ENCODE assay signal across 8 mouse cellular contexts in genomic region chr4:133829281-133830070, GRCm38 (mm10). TPM values are rescaled to one million over a fixed set of nuclear protein-coding genes. Genes with fewer than 3 reads are reported as not detected.
DNase-seq lines count a peak whose midpoint lies in the region; ATAC-seq and TF ChIP-seq lines count a peak whose summit lies in the region.

No protein-coding gene starts in this region.

- no peak for TF ChIP-seq POLR2A in brain, embryonic 14.5 days (IDR thresholded peaks at IDR 0.05; ENCODE audit: borderline replicate concordance, extremely low read depth, insufficient read depth, insufficient read length, poor library complexity, severe bottlenecking)

- 0 out of 2 replicates have a peak overlapping the region, but pooled peaks have one; percentile 34 for H3K4me2 ChIP-seq in forebrain, embryonic 12.5 days
- H3K4me2 ChIP-seq in lung, embryonic 15.5 days, result peak overlapping the region; percentile 32; the same call in 1 of the 2 replicates

- peaks cover 20% of the 10 kb centered on the region for H3K27me3 ChIP-seq in forebrain, embryonic 12.5 days
- peaks cover 7% of the 10 kb centered on the region for H3K27me3 ChIP-seq in lung, embryonic 15.5 days

- 2% methylated on average over 10 of the region's 10 CpGs for WGBS in forebrain, embryonic 12.5 days
- WGBS in lung, embryonic 15.5 days, result 6% methylated on average over 10 of the region's 10 CpGs

- H3K27ac ChIP-seq in ES-E14 (ENCODE audit: insufficient read depth, low read depth, low read length, poor library complexity, severe bottlenecking), result no peak overlapping the region
- no peak overlapping the region for H3K27ac ChIP-seq in forebrain, embryonic 12.5 days
- H3K27ac ChIP-seq in lung, embryonic 15.5 days, result no peak overlapping the region

- ATAC-seq in forebrain, embryonic 12.5 days (ENCODE audit: low FRiP score), result no peak
- ATAC-seq in lung, embryonic 15.5 days (ENCODE audit: borderline replicate concordance, extremely low read depth, low FRiP score, low TSS enrichment), result no peak

- H3K36me3 ChIP-seq in ES-E14 (ENCODE audit: control insufficient read depth, insufficient read depth, low read length, poor library complexity, severe bottlenecking), result no peaks in the 10 kb centered on the region
- H3K36me3 ChIP-seq in forebrain, embryonic 12.5 days (replicated peaks), result no peaks in the 10 kb centered on the region
- no peaks in the 10 kb centered on the region for H3K36me3 ChIP-seq in lung, embryonic 15.5 days

- TF ChIP-seq CTCF in brain, embryonic 14.5 days (IDR thresholded peaks at IDR 0.05; ENCODE audit: borderline replicate concordance, extremely low read depth, insufficient read depth, insufficient read length), result peak; percentile 87

- H3K9ac ChIP-seq in ES-E14 (ENCODE audit: insufficient read depth, low read depth, low read length, poor library complexity, severe bottlenecking), result no peak overlapping the region
- peak overlapping the region; percentile 33; the same call in 1 of the 2 replicates for H3K9ac ChIP-seq in forebrain, embryonic 12.5 days
- no peak overlapping the region for H3K9ac ChIP-seq in lung, embryonic 15.5 days

- no peak overlapping the region for H3K4me3 ChIP-seq in ES-E14 (ENCODE audit: insufficient read depth in 1 of 2, low read depth in 1 of 2, low read length in 2 of 2, poor library complexity in 1 of 2, severe bottlenecking in 1 of 2)
- H3K4me3 ChIP-seq in forebrain, embryonic 12.5 days (replicated peaks), result no peak overlapping the region
- no peak overlapping the region for H3K4me3 ChIP-seq in lung, embryonic 15.5 days

- in situ Hi-C loops in ES-E14 (cut with MboI; ENCODE audit: low sequenced_read_pairs in 2 of 2, unreplicated experiment in 2 of 2), result loop anchor here (5.0 to 25.0 kb wide), 4 partner anchors 155 to 242 kb away; partner anchors contain the start of genes Gpn2 (in 1 of the 2) and Pigv (in 1 of the 2)

- no peaks in the 10 kb centered on the region for H3K9me3 ChIP-seq in ES-E14 (ENCODE audit: control insufficient read depth, insufficient read depth, low read depth, low read length)
- no peaks in the 10 kb centered on the region for H3K9me3 ChIP-seq in forebrain, embryonic 12.5 days
- H3K9me3 ChIP-seq in lung, embryonic 15.5 days, result no peaks in the 10 kb centered on the region

- peaks cover 6% of the 10 kb centered on the region in 2 experiments; a peak in 2 of 4 replicates for H3K4me1 ChIP-seq in ES-E14 (ENCODE audit: control insufficient read depth in 2 of 2, insufficient read depth in 2 of 2, low read length in 2 of 2, poor library complexity in 1 of 2)
- peaks cover 17% of the 10 kb centered on the region for H3K4me1 ChIP-seq in forebrain, embryonic 12.5 days
- H3K4me1 ChIP-seq in lung, embryonic 15.5 days, result peaks cover 18% of the 10 kb centered on the region

- no peak for DNase-seq in ES-E14 (ENCODE audit: low read depth, low spot score)
- DNase-seq in brain, embryonic 14.5 days (ENCODE audit: low read depth), result peak; percentile 86
- DNase-seq in heart, postnatal 4 days, result peak; percentile 82
- peak; percentile 71 for DNase-seq in layer of hippocampus, adult 9-10 months (ENCODE audit: low spot score)
- peak; percentile 50 for DNase-seq in ovary, postnatal 36 days (ENCODE audit: low spot score)
- peak; percentile 74 to 78 for DNase-seq in thymus, postnatal 36 days

TF ChIP-seq in ES-E14, 5 proteins besides CTCF, POLR2A, EP300 and RAD21:
- no peak for TF ChIP-seq ZNF384 (IDR thresholded peaks at IDR 0.05; ENCODE audit: low read depth, low read length)
- TF ChIP-seq MAFK (IDR thresholded peaks at IDR 0.05; ENCODE audit: insufficient read depth, low read depth, low read length), result no peak
- no peak for TF ChIP-seq CHD2 (IDR thresholded peaks at IDR 0.05; ENCODE audit: low read depth, low read length)
- no peak for TF ChIP-seq HCFC1 (IDR thresholded peaks at IDR 0.05; ENCODE audit: borderline replicate concordance, insufficient read depth, low read length)
- TF ChIP-seq ZC3H11A (IDR thresholded peaks at IDR 0.05; ENCODE audit: borderline replicate concordance, low read depth, low read length), result peak; percentile 46; the same call in 1 of the 2 replicates

RNA-seq across cellular contexts. Expression of gene Rps6ka1, which starts 58.1 kb away (rescaled TPM):
- 87.1 and 95.0 TPM in 2 replicates for total RNA-seq in ES-E14 (2012; rRNA removed)
- polyA plus RNA-seq in brain, embryonic 14.5 days (2012; rRNA removed), result 15.8 and 20.1 TPM in 2 replicates
- 22.6 and 26.0 TPM in 2 replicates for polyA plus RNA-seq in forebrain, embryonic 12.5 days (2016; fragmentation: Nextera tagmentation; extraction: Ambion mirVana)
- 10 to 100 TPM in 1 of 2 experiments, 1 to 10 TPM in 1; 9.1 to 10.7 TPM for total RNA-seq in heart, postnatal 4 days (2021)
- polyA plus RNA-seq in lung, embryonic 15.5 days (2015; fragmentation: Nextera tagmentation; extraction: Ambion mirVana), result 43.8 and 44.5 TPM in 2 replicates
